Mouse (Mus musculus) heart, postnatal 0 days (tissue): ENCODE measurements around the gene Nupr1. TPM values are rescaled to one million over a fixed set of nuclear protein-coding genes. Genes with fewer than 3 reads are reported as not detected.

Source experiments
- ATAC-seq: fragments of 200-750 bp; cut with Nextera tagmentation; 2 replicates; pipeline ENCODE4 v1.8.0; 2017; ENCODE audit warnings: low read depth, moderate number of reproducible peaks, moderate library complexity; ENCODE audit not compliant: insufficient read depth
- DNase-seq: peaks from one replicate; pipeline ENCODE4 v3.0.0-alpha.2; 2016; ENCODE audit warnings: low spot score
- H3K27ac ChIP-seq: fragments of 300-500 bp; sonication (generic); 2 replicates; pipeline ENCODE4 v1.5.1; 2014; ENCODE audit warnings: low read depth, mild to moderate bottlenecking
- H3K27me3 ChIP-seq: fragments of 300-500 bp; sonication (generic); 2 replicates; pipeline ENCODE4 v1.6.1; 2014; ENCODE audit warnings: low read length, mixed read lengths; ENCODE audit not compliant: control insufficient read depth, insufficient read depth
- H3K36me3 ChIP-seq: fragments of 300-500 bp; sonication (generic); replicated peaks from 2 replicates; pipeline ENCODE4 v1.6.1; 2014; ENCODE audit warnings: low read length, mixed read lengths; ENCODE audit not compliant: control insufficient read depth, insufficient read depth
- H3K4me1 ChIP-seq: fragments of 300-500 bp; sonication (generic); 2 replicates; pipeline ENCODE4 v1.6.1; 2014; ENCODE audit warnings: antibody characterized with exemption; ENCODE audit not compliant: control insufficient read depth, insufficient read depth
- H3K4me2 ChIP-seq: fragments of 300-500 bp; sonication (generic); 2 replicates; pipeline ENCODE4 v1.6.1; 2014; ENCODE audit warnings: low read depth, mild to moderate bottlenecking, low read length, moderate library complexity
- H3K4me3 ChIP-seq: fragments of 300-500 bp; sonication (generic); 2 replicates; pipeline ENCODE4 v1.5.1; 2014; ENCODE audit warnings: low read depth, low read length
- H3K9ac ChIP-seq: fragments of 300-500 bp; sonication (generic); replicated peaks from 2 replicates; pipeline ENCODE4 v1.6.1; 2014; ENCODE audit warnings: low read depth, low read length, mixed read lengths
- H3K9me3 ChIP-seq: fragments of 300-500 bp; sonication (generic); replicated peaks from 2 replicates; pipeline ENCODE4 v1.6.1; 2016; ENCODE audit warnings: low read length; ENCODE audit not compliant: control insufficient read depth
- CTCF ChIP-seq: IDR thresholded peaks from 2 replicates; pipeline ENCODE4 v1.5.1; 2016; ENCODE audit warnings: antibody characterized with exemption, control low read depth, low read depth
- EP300 ChIP-seq: IDR thresholded peaks from 2 replicates; pipeline ENCODE4 v1.6.1; 2016; ENCODE audit warnings: antibody characterized with exemption, low read depth
- WGBS: fragments of 180-500 bp; shearing (Covaris S2); extraction: QIAGEN DNeasy Blood & Tissue Kit; methylation state at CpG from one replicate; pipeline ENCODE4 v1.1.7; 2014; 5-methylcytosine and 5-hydroxymethylcytosine counted together
- microRNA-seq: library from miRNA; unstranded; fragments of <30 nt; microRNA quantifications from one replicate; pipeline ENCODE4, GENCODE M21; 2016
- polyA plus RNA-seq: library from polyadenylated mRNA; unstranded; fragments of >200 nt; fragmentation: Nextera tagmentation; extraction: Ambion mirVana; gene quantifications from 2 replicates; pipeline ENCODE4 v1.2.1, GENCODE M21; 2015
- total RNA-seq: library from RNA; depleted of rRNA; stranded (reverse); fragments of >200 nt; gene quantifications from 2 replicates; pipeline ENCODE4 v1.2.3, GENCODE M21; 2014; ENCODE audit warnings: low replicate concordance; rRNA removed

Nupr1 gene
- total and polyA plus RNA-seq, 2 experiments from 2014 or later: 1.3 to 8.9 TPM

DNA sequence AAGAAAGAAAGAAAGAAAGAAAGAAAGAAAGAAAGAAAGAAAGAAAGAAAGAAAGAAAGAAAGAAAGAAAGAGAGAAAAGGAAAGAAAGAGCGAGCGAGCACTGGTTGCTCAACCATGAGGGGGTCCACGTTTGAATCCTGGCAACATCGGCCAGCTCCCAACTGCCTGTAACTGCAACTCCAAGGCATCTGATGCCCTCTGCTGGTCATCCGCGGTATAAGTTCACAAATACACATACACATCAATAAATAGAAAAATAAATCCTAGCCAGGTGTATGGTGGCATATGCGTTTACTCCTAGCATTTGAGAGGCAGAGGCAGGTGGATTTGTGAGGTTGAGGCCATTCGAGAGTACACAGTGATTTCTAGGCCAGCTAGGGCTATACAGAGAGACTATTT lies 53.7 kb downstream of the Nupr1 start:
- Histone ChIP-seq H3K4me3 (no peak overlapping the region), H3K9me3 (no peaks in the 10 kb centered on the region), H3K9ac (no peak overlapping the region), H3K4me2 (no peak overlapping the region), H3K27me3 (no peaks in the 10 kb centered on the region), H3K4me1 (no peaks in the 10 kb centered on the region), H3K27ac (no peak overlapping the region), H3K36me3 (peaks cover 19% of the 10 kb centered on the region; the same call in 1 of the 2 replicates)
- 54% methylated on average over 8 of the region's 8 CpGs for WGBS
- DNase-seq (no peak), ATAC-seq (no peak)
- TF ChIP-seq CTCF (peak; percentile 52), EP300 (no peak)

Small RNA genes lying within 50 kb of the gene (microRNA-seq; reads per million reads assigned to microRNA genes)
- gene Mir7059: 2.0 reads per million, percentile 5 among the genes with 10 or more reads in this experiment

Other genes starting within 250 kb of the Nupr1 start
- gene Nfatc2ip, start 234.1 kb downstream of the Nupr1 start, total RNA-seq: 3.5 and 6.5 TPM in 2 replicates
- 1.2 TPM in 2 replicates for gene Nfatc2ip, start 234.1 kb downstream of the Nupr1 start, polyA plus RNA-seq
- gene Cd19, start 216.0 kb downstream of the Nupr1 start, total RNA-seq: 0.04 TPM in 1 of 2 replicates, not detected in the other
- 0.12 and 0.21 TPM in 2 replicates for gene Cd19, start 216.0 kb downstream of the Nupr1 start, polyA plus RNA-seq
- gene Rabep2, start 202.1 kb downstream of the Nupr1 start, total RNA-seq: 20.2 and 24.8 TPM in 2 replicates
- gene Rabep2, start 202.1 kb downstream of the Nupr1 start, polyA plus RNA-seq: 15.0 and 16.4 TPM in 2 replicates
- gene Atp2a1, start 167.8 kb downstream of the Nupr1 start, total RNA-seq: 0.92 and 3.8 TPM in 2 replicates
- gene Atp2a1, start 167.8 kb downstream of the Nupr1 start, polyA plus RNA-seq: 0.40 and 0.92 TPM in 2 replicates
- 22.6 and 30.3 TPM in 2 replicates for gene Sh2b1, start 155.4 kb downstream of the Nupr1 start, total RNA-seq
- 34.4 and 34.5 TPM in 2 replicates for gene Sh2b1, start 155.4 kb downstream of the Nupr1 start, polyA plus RNA-seq
- 151 and 153 TPM in 2 replicates for gene Tufm, start 143.5 kb downstream of the Nupr1 start, total RNA-seq
- 199 and 205 TPM in 2 replicates for gene Tufm, start 143.5 kb downstream of the Nupr1 start, polyA plus RNA-seq
- gene Atxn2l, start 127.4 kb downstream of the Nupr1 start, total RNA-seq: 21.8 and 35.6 TPM in 2 replicates
- gene Atxn2l, start 127.4 kb downstream of the Nupr1 start, polyA plus RNA-seq: 13.4 and 14.1 TPM in 2 replicates
- gene Eif3c, start 64.5 kb downstream of the Nupr1 start, total RNA-seq: 88.8 and 103 TPM in 2 replicates
- 108 and 114 TPM in 2 replicates for gene Eif3c, start 64.5 kb downstream of the Nupr1 start, polyA plus RNA-seq
- not detected in 2 replicates for gene Apobr, start 45.9 kb downstream of the Nupr1 start, total RNA-seq
- 0.34 and 0.40 TPM in 2 replicates for gene Apobr, start 45.9 kb downstream of the Nupr1 start, polyA plus RNA-seq
- 14.8 and 17.1 TPM in 2 replicates for gene Cln3, start 45.0 kb downstream of the Nupr1 start, total RNA-seq
- 14.9 and 17.0 TPM in 2 replicates for gene Cln3, start 45.0 kb downstream of the Nupr1 start, polyA plus RNA-seq
- not detected in 2 replicates for gene Il27, start 35.9 kb downstream of the Nupr1 start, total RNA-seq
- gene Il27, start 35.9 kb downstream of the Nupr1 start, polyA plus RNA-seq: not detected in 2 replicates
- 15.9 and 20.7 TPM in 2 replicates for gene Sgf29, start 18.4 kb upstream of the Nupr1 start, total RNA-seq
- gene Sgf29, start 18.4 kb upstream of the Nupr1 start, polyA plus RNA-seq: 21.9 and 25.3 TPM in 2 replicates
- 64.2 and 78.2 TPM in 2 replicates for gene Sult1a1, start 45.6 kb upstream of the Nupr1 start, total RNA-seq
- gene Sult1a1, start 45.6 kb upstream of the Nupr1 start, polyA plus RNA-seq: 24.8 and 30.4 TPM in 2 replicates
- gene Bola2, start 64.5 kb upstream of the Nupr1 start, total RNA-seq: 29.3 and 36.5 TPM in 2 replicates
- 89.0 and 93.7 TPM in 2 replicates for gene Bola2, start 64.5 kb upstream of the Nupr1 start, polyA plus RNA-seq
- gene Slx1b, start 64.9 kb upstream of the Nupr1 start, total RNA-seq: 6.2 and 12.6 TPM in 2 replicates
- gene Slx1b, start 64.9 kb upstream of the Nupr1 start, polyA plus RNA-seq: 4.9 and 6.3 TPM in 2 replicates
- 14.8 and 25.3 TPM in 2 replicates for gene Coro1a, start 76.9 kb upstream of the Nupr1 start, total RNA-seq
- 8.4 and 8.5 TPM in 2 replicates for gene Coro1a, start 76.9 kb upstream of the Nupr1 start, polyA plus RNA-seq
- gene Mapk3, start 128.7 kb upstream of the Nupr1 start, total RNA-seq: 59.2 and 69.4 TPM in 2 replicates
- gene Mapk3, start 128.7 kb upstream of the Nupr1 start, polyA plus RNA-seq: 51.9 and 53.0 TPM in 2 replicates
- 7.3 and 7.9 TPM in 2 replicates for gene Gdpd3, start 135.5 kb upstream of the Nupr1 start, total RNA-seq
- gene Gdpd3, start 135.5 kb upstream of the Nupr1 start, polyA plus RNA-seq: 0.69 and 0.77 TPM in 2 replicates
- 88.9 and 146 TPM in 2 replicates for gene Ypel3, start 146.1 kb upstream of the Nupr1 start, total RNA-seq
- gene Ypel3, start 146.1 kb upstream of the Nupr1 start, polyA plus RNA-seq: 84.1 and 111 TPM in 2 replicates
- gene Tbx6, start 150.6 kb upstream of the Nupr1 start, total RNA-seq: 0.23 and 1.3 TPM in 2 replicates
- gene Tbx6, start 150.6 kb upstream of the Nupr1 start, polyA plus RNA-seq: 0.07 TPM in 1 of 2 replicates, not detected in the other
- gene Ppp4c, start 161.6 kb upstream of the Nupr1 start, total RNA-seq: 93.7 and 118 TPM in 2 replicates
- gene Ppp4c, start 161.6 kb upstream of the Nupr1 start, polyA plus RNA-seq: 75.8 and 77.4 TPM in 2 replicates
- gene Fam57b, start 166.8 kb upstream of the Nupr1 start, total RNA-seq: 0.99 and 2.9 TPM in 2 replicates
- 2.6 and 3.0 TPM in 2 replicates for gene Fam57b, start 166.8 kb upstream of the Nupr1 start, polyA plus RNA-seq
- not detected in 2 replicates for gene 4930451I11Rik, start 200.8 kb upstream of the Nupr1 start, total RNA-seq
- not detected in 2 replicates for gene 4930451I11Rik, start 200.8 kb upstream of the Nupr1 start, polyA plus RNA-seq
- 0.73 TPM in 1 of 2 replicates, not detected in the other for gene Doc2a, start 216.6 kb upstream of the Nupr1 start, total RNA-seq
- not detected in 2 replicates for gene Doc2a, start 216.6 kb upstream of the Nupr1 start, polyA plus RNA-seq
- 2.6 and 5.3 TPM in 2 replicates for gene Hirip3, start 231.1 kb upstream of the Nupr1 start, total RNA-seq
- 6.6 and 8.6 TPM in 2 replicates for gene Hirip3, start 231.1 kb upstream of the Nupr1 start, polyA plus RNA-seq
- gene Ino80e, start 231.5 kb upstream of the Nupr1 start, total RNA-seq: 16.6 and 29.5 TPM in 2 replicates
- 35.8 and 37.0 TPM in 2 replicates for gene Ino80e, start 231.5 kb upstream of the Nupr1 start, polyA plus RNA-seq